Mouse (Mus musculus) liver, adult 2 months (tissue): ENCODE data around the gene Itgb1.

Source experiments
- CTCF ChIP-seq: fragments of 200-500 bp; IDR thresholded peaks from 2 replicates; pipeline ENCODE4 v1.5.1; 2011; ENCODE audit warnings: low read depth, low read length, control low read depth
- POLR2A ChIP-seq: fragments of 200-500 bp; IDR thresholded peaks from 2 replicates; pipeline ENCODE4 v1.6.1; 2011; ENCODE audit warnings: low read length, control low read depth; ENCODE audit not compliant: insufficient read depth; ENCODE audit errors: extremely low read depth

GRCm38 (mm10) chr8:128646456-128646855, 39.0 kb upstream of the Itgb1 start:
- no peak for TF ChIP-seq CTCF
- TF ChIP-seq POLR2A: no peak
